9 mouse cellular contexts compared by ENCODE assay signal in the genomic region with DNA sequence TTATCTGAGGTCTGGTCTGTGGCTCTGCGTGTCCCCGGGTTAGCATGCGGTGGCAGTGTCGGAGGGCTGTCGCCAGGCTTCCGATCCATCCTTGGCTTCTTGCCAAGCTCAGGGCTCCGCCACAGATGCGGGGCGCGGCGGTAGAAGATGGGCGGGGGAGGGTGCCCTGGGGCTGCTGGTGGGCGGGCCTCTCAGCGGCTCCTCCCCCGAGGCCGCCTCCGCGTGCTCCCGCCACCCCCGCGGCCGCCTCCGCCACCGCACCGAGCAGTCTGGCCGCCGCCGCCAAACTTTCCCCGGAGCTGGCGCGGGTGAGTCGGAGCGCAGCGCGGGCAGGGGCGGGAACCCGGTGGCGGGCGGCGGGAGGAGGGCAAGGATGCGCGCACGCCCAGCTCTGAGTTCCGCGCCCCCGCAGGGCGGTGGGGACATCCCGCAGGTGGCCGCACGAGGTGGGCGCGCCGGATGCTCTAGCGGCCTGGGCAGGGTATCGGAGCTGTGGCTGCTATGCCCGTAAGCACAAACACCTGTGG. TPM values are rescaled to one million over a fixed set of nuclear protein-coding genes. Genes with fewer than 3 reads are reported as not detected.
DNase-seq lines count a peak whose midpoint lies in the region; ATAC-seq and TF ChIP-seq lines count a peak whose summit lies in the region.
"Had no signal": no experiment of that assay in that cellular context is flagged by ENCODE, and none has a peak within 500 bp of the region (broad histone marks: within the 10 kb centered on the region; RNA-seq: fewer than 3 reads in every experiment).

A gene (plus strand): TSS at position 246 of the 527 bp plus-strand sequence.

- no peaks in the 10 kb centered on the region for H3K27me3 ChIP-seq in C2C12 (ENCODE audit: control insufficient read depth, insufficient read depth, insufficient read length)
- H3K27me3 ChIP-seq in embryonic facial prominence, embryonic 11.5 days (ENCODE audit: control insufficient read depth, insufficient read depth, low read length): peaks cover 33% of the 10 kb centered on the region
- H3K27me3 ChIP-seq in heart, embryonic 16.5 days (ENCODE audit: control insufficient read depth, insufficient read depth, low read length): peaks cover 45% of the 10 kb centered on the region
- no peaks in the 10 kb centered on the region for H3K27me3 ChIP-seq in small intestine, adult 2 months (ENCODE audit: control insufficient read depth, insufficient read depth, low read length)

- no peak within 1 kb of the TSS for H3K27ac ChIP-seq in embryonic facial prominence, embryonic 11.5 days (replicated peaks; ENCODE audit: low read depth, low read length)
- no peak within 1 kb of the TSS for H3K27ac ChIP-seq in heart, embryonic 16.5 days (ENCODE audit: low read length)
- H3K27ac ChIP-seq in small intestine, adult 2 months (ENCODE audit: insufficient read depth, low read depth, low read length): peak within 1 kb of the TSS; percentile 57

- no peaks in the 10 kb centered on the region for H3K79me2 ChIP-seq in C2C12 (ENCODE audit: control insufficient read depth, insufficient read depth)

- no peak within 1 kb of the TSS for H3K4me3 ChIP-seq in C2C12 (ENCODE audit: insufficient read depth, poor library complexity, severe bottlenecking)
- peak within 1 kb of the TSS; percentile 55 for H3K4me3 ChIP-seq in embryonic facial prominence, embryonic 11.5 days (ENCODE audit: low read depth, low read length)
- peak within 1 kb of the TSS; percentile 53 for H3K4me3 ChIP-seq in heart, embryonic 16.5 days (ENCODE audit: low read length)
- peak within 1 kb of the TSS; percentile 81 for H3K4me3 ChIP-seq in small intestine, adult 2 months (ENCODE audit: low read depth, low read length)
- H3K4me3 ChIP-seq: erythroblast, embryonic 14.5 days had no signal

- ATAC-seq in embryonic facial prominence, embryonic 11.5 days (replicated peaks; ENCODE audit: insufficient number of reproducible peaks, low FRiP score, low TSS enrichment, low read depth): peak; percentile 42; the same call in 1 of the 2 replicates
- 0 out of 2 replicates have a peak, but pooled peaks have one; percentile 37 for ATAC-seq in heart, embryonic 16.5 days (replicated peaks; ENCODE audit: extremely low read depth, insufficient read depth, low FRiP score)

- H3K4me1 ChIP-seq in embryonic facial prominence, embryonic 11.5 days (ENCODE audit: control insufficient read depth, insufficient read depth, low read length): peaks cover 7% of the 10 kb centered on the region
- peaks cover 8% of the 10 kb centered on the region; the same call in 1 of the 2 replicates for H3K4me1 ChIP-seq in heart, embryonic 16.5 days (ENCODE audit: control insufficient read depth, insufficient read depth, low read length)
- peaks cover 19% of the 10 kb centered on the region for H3K4me1 ChIP-seq in small intestine, adult 2 months (ENCODE audit: control insufficient read depth, insufficient read depth, insufficient read length, low read length)

- peak; percentile 72 for DNase-seq in R1 (ENCODE audit: low read depth, low spot score)
- DNase-seq in embryonic facial prominence, embryonic 11.5 days (ENCODE audit: low spot score): peak; percentile 65
- no peak for DNase-seq in left cerebral cortex, adult 8-10 months (ENCODE audit: low spot score in 2 of 2)
- DNase-seq in lung, postnatal 36 days: peak; percentile 15
- no peak for DNase-seq in spleen, postnatal 14 days (ENCODE audit: low spot score in 2 of 2)

- H3K9me3 ChIP-seq in embryonic facial prominence, embryonic 11.5 days (replicated peaks; ENCODE audit: control insufficient read depth, low read length): no peaks in the 10 kb centered on the region
- peaks cover 3% of the 10 kb centered on the region for H3K9me3 ChIP-seq in heart, embryonic 16.5 days (replicated peaks; ENCODE audit: control insufficient read depth, low read length)

- H3K79me3 ChIP-seq in C2C12 (ENCODE audit: low read depth): no peaks in the 10 kb centered on the region

- TF ChIP-seq POLR2A in small intestine, adult 2 months (IDR thresholded peaks at IDR 0.05; ENCODE audit: low read depth, low read length): no peak

- peak within 1 kb of the TSS; percentile 95 for H3K4me2 ChIP-seq in embryonic facial prominence, embryonic 11.5 days (ENCODE audit: low read depth, low read length)
- peak within 1 kb of the TSS; percentile 66 for H3K4me2 ChIP-seq in heart, embryonic 16.5 days (ENCODE audit: low read depth, low read length)

- H3K36me3 ChIP-seq in C2C12 (ENCODE audit: control insufficient read depth, insufficient read depth): no peaks in the 10 kb centered on the region
- H3K36me3 ChIP-seq in embryonic facial prominence, embryonic 11.5 days (replicated peaks; ENCODE audit: control insufficient read depth, insufficient read depth, low read depth, low read length): no peaks in the 10 kb centered on the region
- no peaks in the 10 kb centered on the region for H3K36me3 ChIP-seq in heart, embryonic 16.5 days (ENCODE audit: control insufficient read depth, insufficient read depth)
- H3K36me3 ChIP-seq in small intestine, adult 2 months (ENCODE audit: control insufficient read depth, insufficient read depth, low read length): no peaks in the 10 kb centered on the region

- no peak for TF ChIP-seq CTCF in C2C12 (IDR thresholded peaks at IDR 0.05; ENCODE audit: control insufficient read depth, insufficient read depth, insufficient read length)
- no peak for TF ChIP-seq CTCF in small intestine, adult 2 months (IDR thresholded peaks at IDR 0.05; ENCODE audit: extremely low read depth, insufficient read length, insufficient replicate concordance, low read depth, low read length)

- peak within 1 kb of the TSS; percentile 34 for H3ac ChIP-seq in C2C12 (ENCODE audit: control insufficient read depth, insufficient read length, low read depth)

- WGBS in embryonic facial prominence, embryonic 11.5 days: under 1% methylated on average over 51 of the region's 56 CpGs
- 1% methylated on average over 56 of the region's 56 CpGs for WGBS in heart, embryonic 16.5 days
- 1% methylated on average over 55 of the region's 56 CpGs for WGBS in small intestine, adult 2 months

- peak within 1 kb of the TSS; percentile 39 for H3K9ac ChIP-seq in embryonic facial prominence, embryonic 11.5 days (replicated peaks; ENCODE audit: low read length)
- H3K9ac ChIP-seq in heart, embryonic 16.5 days (ENCODE audit: low read length): 0 out of 2 replicates have a peak within 1 kb of the TSS, but pooled peaks have one; percentile 4

TF ChIP-seq in C2C12, 6 proteins besides CTCF, POLR2A, EP300 and RAD21:
- TF ChIP-seq MAX (IDR thresholded peaks at IDR 0.05): no peak
- no peak for TF ChIP-seq FOSL1 (IDR thresholded peaks at IDR 0.05; ENCODE audit: insufficient read depth, low read length, poor library complexity, severe bottlenecking)
- no peak for TF ChIP-seq MYOD1 (IDR thresholded peaks at IDR 0.05; ENCODE audit: control insufficient read depth, insufficient read length, low read depth)
- no peak for TF ChIP-seq CEBPB (IDR thresholded peaks at IDR 0.05; ENCODE audit: low read depth)
- TF ChIP-seq MYOG (IDR thresholded peaks at IDR 0.05; ENCODE audit: control insufficient read depth, extremely low read depth, insufficient read length): no peak
- TF ChIP-seq USF1 (IDR thresholded peaks at IDR 0.05; ENCODE audit: low read depth): no peak

RNA-seq across cellular contexts. Expression of the gene that starts here (rescaled TPM):
- polyA plus RNA-seq in C2C12 (2012; fragmentation: generic; extraction: Trizol): 0.55 TPM
- polyA plus RNA-seq in embryonic facial prominence, embryonic 11.5 days (2014; fragmentation: Nextera tagmentation; extraction: Ambion mirVana): 0.13 and 0.20 TPM in 2 replicates
- polyA plus RNA-seq in heart, embryonic 16.5 days (2015; fragmentation: Nextera tagmentation; extraction: Ambion mirVana): not detected in 2 replicates
- total RNA-seq in left cerebral cortex, adult 8-10 months (2022): 10 to 100 TPM; 15.8 to 19.6 (median 17.2) TPM
- polyA plus RNA-seq in small intestine, adult 2 months (2012; rRNA removed): 0.71 and 2.3 TPM in 2 replicates

Comparison
In these comparisons a context has a peak if more than half of its experiments do, and no peak if none do; other contexts are left out.
1. Peak in DNase-seq, ATAC-seq, H3K4me3 ChIP-seq, H3K9ac ChIP-seq and H3K4me2 ChIP-seq in embryonic facial prominence, embryonic 11.5 days; RNA of the gene not detected or under 1 TPM.
2. Peak in ATAC-seq, H3K4me3 ChIP-seq, H3K9ac ChIP-seq and H3K4me2 ChIP-seq in heart, embryonic 16.5 days; RNA of the gene not detected or under 1 TPM.
3. DNase-seq: peak in R1 (single experiment) and lung, postnatal 36 days (single experiment); none in left cerebral cortex, adult 8-10 months (0 of 2) and spleen, postnatal 14 days (0 of 2).